Mouse (Mus musculus) mouse trophoblast stem cell (cell line): ENCODE data around the gene Apool.
"Not testable (repeated sequence)": the region's sequence is repeated elsewhere in the genome, so short reads cannot be mapped to it uniquely, and the experiment has no call there.

Source experiments
- in situ Hi-C, 2 experiments: fragments of 300-500 bp; cut with MseI, MboI; formaldehyde crosslinking; loops; 2 replicates in 1 of 2; 3 replicates in 1 of 2; pipeline ENCODE4 v1.15.1; 2025

Gene Apool

GRCm38 (mm10) chrX:112310804-112311530 is at the start of gene Apool:
Gene Apool (plus strand): TSS chrX:112311334.
- in situ Hi-C loops = no loop called here

DNA sequence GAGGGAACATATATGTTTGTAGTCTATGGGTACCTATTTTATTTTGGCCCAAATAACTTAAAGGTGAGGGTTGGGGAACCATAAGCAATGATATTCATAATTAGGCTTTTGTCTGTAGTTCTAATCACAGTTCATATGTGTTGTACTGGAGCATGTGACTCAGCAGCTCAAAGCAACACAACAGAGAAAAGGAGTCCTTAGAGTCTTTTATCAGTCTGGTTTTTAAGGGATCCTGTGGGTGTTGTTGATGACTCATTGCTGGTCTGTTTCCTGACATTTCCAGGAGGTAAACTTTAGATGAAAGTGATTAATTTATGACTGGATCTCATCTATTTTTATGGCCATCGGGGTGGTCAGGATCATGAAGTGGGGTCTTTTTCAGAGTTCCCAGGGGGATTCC is 37.6 kb upstream of the Apool start:
- in situ Hi-C loops = no loop called here

DNA sequence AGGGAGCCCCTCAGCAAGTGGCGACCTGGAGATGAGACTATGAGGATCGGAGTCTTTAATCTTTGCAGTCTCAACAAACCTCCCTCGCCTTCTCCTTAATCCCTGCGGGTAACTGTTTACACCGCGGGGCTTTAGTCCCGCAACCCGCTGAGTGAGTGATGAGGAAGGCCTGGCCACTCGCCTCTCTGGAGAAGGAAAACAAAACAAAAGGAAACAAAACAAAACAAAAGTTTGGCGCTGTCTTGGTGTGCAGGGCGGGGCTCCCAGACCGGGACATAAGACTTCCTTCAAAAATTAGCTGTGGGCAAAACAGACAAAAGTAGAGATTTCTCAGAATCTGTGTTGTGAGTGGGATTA is 375 bp downstream of the Apool start:
- in situ Hi-C loops = no loop called here

DNA sequence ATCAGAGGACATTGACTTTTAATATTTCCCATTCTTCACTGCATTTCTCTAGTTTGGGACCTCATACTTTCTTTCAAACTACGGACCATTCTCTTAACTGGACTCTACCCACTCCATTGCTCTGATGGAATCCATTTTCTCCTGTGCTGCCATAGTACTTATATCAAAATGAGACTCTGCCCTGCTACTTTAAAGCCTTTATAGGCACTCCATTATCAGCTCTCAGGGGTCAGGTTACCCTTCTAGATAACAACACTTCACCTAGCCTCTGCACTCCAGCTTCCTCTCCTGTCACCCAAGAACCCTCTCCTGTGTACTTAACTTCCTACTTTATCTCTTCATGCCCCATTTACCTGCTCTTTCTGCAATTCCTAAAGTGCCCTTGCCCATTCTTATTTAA is 960 bp downstream of the Apool start:
- in situ Hi-C loops = no loop called here

DNA sequence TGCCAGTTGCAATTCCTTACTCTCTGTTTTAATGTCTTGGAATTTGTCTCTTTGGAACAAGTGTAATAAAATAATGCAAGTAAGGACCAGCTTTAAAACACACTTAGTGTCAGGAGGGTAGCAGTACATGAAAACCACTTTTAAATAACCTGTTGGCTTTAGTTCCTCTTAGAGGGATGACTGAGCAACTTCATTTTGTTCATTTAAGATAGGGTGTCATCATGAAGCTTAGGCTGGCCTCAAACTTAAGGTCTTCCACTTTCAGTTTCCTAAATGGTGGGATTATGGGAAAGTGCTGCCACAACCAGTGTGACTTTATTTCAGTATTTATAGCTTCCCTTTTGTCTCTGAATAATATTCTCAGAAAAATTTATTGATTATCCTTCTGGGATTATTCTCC is 9.1 kb downstream of the Apool start:
- in situ Hi-C loops = no loop called here

DNA sequence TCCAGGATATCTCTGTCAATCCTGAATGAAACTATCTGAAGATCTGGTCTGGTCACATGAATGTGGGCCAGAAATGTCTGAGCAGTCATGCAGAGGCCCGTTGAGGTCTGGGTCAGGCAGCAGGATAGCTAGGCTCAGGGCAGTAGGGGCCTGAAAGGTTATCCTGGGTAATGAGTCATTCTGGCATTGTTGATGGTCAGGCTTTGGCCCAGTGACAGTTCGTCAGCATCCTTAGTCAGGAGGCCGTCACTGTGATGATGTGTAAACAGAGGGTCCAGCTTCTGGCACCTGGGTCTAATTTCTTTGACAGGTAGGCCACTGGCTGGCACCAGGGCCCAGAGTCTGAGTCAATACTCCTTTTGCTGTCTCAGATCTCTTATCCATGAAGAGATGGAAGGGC is 28.4 kb downstream of the Apool start:
- in situ Hi-C loops = loop anchor here in 1 of 2 experiments (25.0 kb wide), 1 partner anchor 427 kb away; no protein-coding TSS in a partner anchor

DNA sequence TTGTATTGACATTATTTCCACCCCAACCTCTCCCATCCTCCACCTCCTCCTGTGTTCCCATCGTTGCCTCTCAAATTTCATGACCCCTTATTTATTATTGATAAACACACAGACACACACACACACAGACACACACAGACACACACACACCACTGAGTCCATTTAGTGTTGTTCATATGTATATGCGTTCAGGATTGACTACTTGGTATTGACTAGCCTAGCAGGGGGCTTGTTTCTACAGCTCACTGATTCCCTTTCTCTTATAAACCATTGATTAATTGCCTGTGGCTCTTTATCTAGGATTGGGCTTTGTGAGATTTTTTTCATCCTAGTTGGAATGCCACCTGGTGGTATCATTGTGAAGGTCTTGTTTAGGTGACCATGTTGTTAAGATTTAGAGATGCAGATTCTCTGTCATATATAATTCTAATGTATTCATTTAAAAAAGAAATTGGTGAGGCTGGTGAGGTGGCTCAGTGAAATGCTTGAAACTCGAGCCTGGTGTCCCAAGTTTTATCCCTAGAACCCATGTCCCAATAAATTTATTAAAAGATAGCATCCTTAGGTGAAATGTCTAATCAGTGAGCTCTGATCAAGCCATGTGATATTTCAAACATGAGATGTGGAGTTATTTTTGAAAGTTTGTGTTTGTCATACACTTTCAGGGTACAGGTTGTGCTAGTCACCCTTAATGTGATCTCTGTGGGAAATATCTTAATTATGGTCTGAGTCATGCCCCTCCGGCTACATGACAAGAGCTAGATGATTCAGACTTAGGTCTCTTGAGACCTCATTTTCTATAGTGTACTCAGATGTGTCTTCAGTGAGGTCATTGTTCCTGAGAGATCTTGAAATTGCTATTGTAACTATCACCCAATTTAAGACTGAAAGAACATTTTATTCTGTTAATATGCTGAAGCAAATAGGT is 36.6 kb downstream of the Apool start:
- in situ Hi-C loops = loop anchor here (5.0 to 25.0 kb wide), 2 partner anchors 430 to 435 kb away; no protein-coding TSS in a partner anchor

- in situ Hi-C loops = loop anchor here (5.0 to 25.0 kb wide), 2 partner anchors 431 to 436 kb away; no protein-coding TSS in a partner anchor
These were observed 37.3 kb downstream of the Apool start for GRCm38 (mm10) chrX:112348395-112348791.

- in situ Hi-C loops = no loop called here
These were observed 57.3 kb downstream of the Apool start for GRCm38 (mm10) chrX:112368426-112368825.

DNA sequence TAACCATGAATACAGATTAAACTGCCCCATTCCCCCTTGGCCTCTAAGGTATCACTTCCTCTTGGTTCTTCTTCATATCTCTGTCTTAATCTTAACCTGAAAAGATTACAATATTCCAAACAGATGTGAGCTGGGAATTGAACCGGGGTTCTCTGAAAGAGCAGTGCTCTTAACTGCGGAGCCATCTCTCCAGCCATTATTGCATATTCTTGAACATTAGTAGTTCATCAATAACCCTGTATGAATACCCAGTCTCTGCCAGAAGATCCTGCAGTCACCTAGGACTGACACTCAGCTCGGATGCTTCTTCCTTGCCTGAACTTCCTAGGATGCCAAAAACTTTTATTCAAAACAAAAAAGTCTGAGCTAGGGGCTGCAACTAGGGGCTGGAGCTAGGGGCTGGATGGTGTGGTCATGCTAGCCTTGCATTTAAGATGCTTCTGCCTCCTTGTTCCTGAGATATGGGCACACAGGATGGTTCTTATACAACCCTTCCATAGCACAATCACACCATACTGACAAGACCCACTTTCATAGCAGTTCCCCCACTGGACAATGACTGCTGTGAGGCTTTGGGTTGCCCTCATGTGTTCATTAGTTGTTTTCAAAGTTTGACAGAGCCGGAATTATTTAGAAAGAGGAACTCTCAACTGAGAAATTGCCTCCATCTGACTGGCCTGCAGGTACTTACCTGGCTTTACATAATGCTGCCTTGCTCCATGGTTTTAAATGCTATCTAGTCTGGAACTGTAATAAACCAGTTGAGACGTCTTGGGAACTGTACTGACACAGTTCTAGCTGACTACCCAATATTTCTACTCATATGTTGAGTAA is 59.7 kb downstream of the Apool start:
- in situ Hi-C loops = not testable (repeated sequence)

DNA sequence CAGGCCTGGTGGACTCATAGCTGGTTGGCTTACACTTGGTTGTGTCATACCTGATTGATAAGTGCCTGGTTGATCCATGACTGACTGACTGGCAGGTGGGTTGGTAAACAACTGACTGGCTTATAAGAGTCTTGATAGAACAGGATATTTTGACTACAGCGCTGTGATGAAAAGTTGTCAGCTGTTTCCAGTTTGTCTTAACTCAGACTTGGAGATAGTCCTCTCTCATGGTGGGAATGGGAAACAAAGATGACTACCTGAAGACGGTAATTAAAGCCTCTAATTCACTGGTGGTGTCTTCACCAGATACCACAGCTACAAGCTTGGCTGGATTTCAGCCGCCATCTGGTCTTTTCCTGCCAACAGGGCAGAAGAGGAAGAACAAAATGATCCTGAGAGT is 95.5 kb downstream of the Apool start, which contains the start of gene Satl1:
Gene Satl1, minus strand, starts transcription at position 101 of the 400 bp plus-strand sequence.
- in situ Hi-C loops = loop anchor here in 1 of 2 experiments (25.0 kb wide), 1 partner anchor 506 kb away; no protein-coding TSS in a partner anchor

- in situ Hi-C loops = loop anchor here in 1 of 2 experiments (25.0 kb wide), 1 partner anchor 500 kb away; no protein-coding TSS in a partner anchor
These were observed 101.2 kb downstream of the Apool start for GRCm38 (mm10) chrX:112412309-112412708.
